27 mouse cellular contexts compared by ENCODE assay signal in genomic region chr19:33259164-33259563, GRCm38 (mm10).
"Had no signal": no experiment of that assay in that cellular context is flagged by ENCODE, and none has a peak within 500 bp of the region (broad histone marks: within the 10 kb centered on the region; RNA-seq: fewer than 3 reads in every experiment).

No protein-coding gene starts in this region.

- H3K9me3 ChIP-seq: embryonic facial prominence, embryonic 10.5 days; embryonic facial prominence, embryonic 12.5 days; embryonic facial prominence, embryonic 13.5 days; embryonic facial prominence, embryonic 15.5 days; forebrain, embryonic 10.5 days; forebrain, embryonic 12.5 days; forebrain, embryonic 13.5 days; forebrain, embryonic 15.5 days; heart, embryonic 10.5 days had no signal

- H3K27me3 ChIP-seq: embryonic facial prominence, embryonic 12.5 days; embryonic facial prominence, embryonic 13.5 days; embryonic facial prominence, embryonic 15.5 days; forebrain, embryonic 12.5 days; forebrain, embryonic 13.5 days; forebrain, embryonic 15.5 days had no signal

- H3K4me2 ChIP-seq: embryonic facial prominence, embryonic 12.5 days; embryonic facial prominence, embryonic 13.5 days; embryonic facial prominence, embryonic 15.5 days; forebrain, embryonic 12.5 days; forebrain, embryonic 13.5 days; forebrain, embryonic 15.5 days had no signal

- H3K27ac ChIP-seq: embryonic facial prominence, embryonic 10.5 days; embryonic facial prominence, embryonic 12.5 days; embryonic facial prominence, embryonic 13.5 days; embryonic facial prominence, embryonic 15.5 days; forebrain, embryonic 10.5 days; forebrain, embryonic 12.5 days; forebrain, embryonic 13.5 days; forebrain, embryonic 15.5 days; gastrocnemius, adult 2 months; heart, adult 2 months; heart, embryonic 10.5 days had no signal

- H3K4me3 ChIP-seq: embryonic facial prominence, embryonic 10.5 days; embryonic facial prominence, embryonic 12.5 days; embryonic facial prominence, embryonic 13.5 days; embryonic facial prominence, embryonic 15.5 days; erythroblast, embryonic 14.5 days; forebrain, embryonic 10.5 days; forebrain, embryonic 12.5 days; forebrain, embryonic 13.5 days; forebrain, embryonic 15.5 days; gastrocnemius, adult 2 months; heart, adult 2 months; heart, embryonic 10.5 days had no signal

- ATAC-seq: forebrain, embryonic 13.5 days; forebrain, embryonic 14.5 days; forebrain, embryonic 15.5 days; forebrain, embryonic 16.5 days; forebrain, postnatal 0 days had no signal

- H3K4me1 ChIP-seq: embryonic facial prominence, embryonic 10.5 days; embryonic facial prominence, embryonic 12.5 days; embryonic facial prominence, embryonic 13.5 days; embryonic facial prominence, embryonic 15.5 days; forebrain, embryonic 10.5 days; forebrain, embryonic 12.5 days; forebrain, embryonic 13.5 days; forebrain, embryonic 15.5 days; heart, embryonic 10.5 days had no signal

- DNase-seq: cerebellum, adult 9-11 months; cerebellum, postnatal 10 days; cerebellum, postnatal 14 days; cerebellum, postnatal 25 days; cerebellum, postnatal 36 days; embryo, embryonic 11 days; forebrain, postnatal 0 days; gastrocnemius, adult 2 months; gastrocnemius, postnatal 10 days; gastrocnemius, postnatal 14 days; gastrocnemius, postnatal 25 days; gastrocnemius, postnatal 36 days; heart, adult 11 months; heart, adult 18-20 months; heart, adult 2 months had no signal

- H3K36me3 ChIP-seq: embryonic facial prominence, embryonic 10.5 days; embryonic facial prominence, embryonic 12.5 days; embryonic facial prominence, embryonic 13.5 days; embryonic facial prominence, embryonic 15.5 days; forebrain, embryonic 10.5 days; forebrain, embryonic 12.5 days; forebrain, embryonic 15.5 days; heart, embryonic 10.5 days had no signal

- H3K9ac ChIP-seq: embryonic facial prominence, embryonic 12.5 days; embryonic facial prominence, embryonic 13.5 days; embryonic facial prominence, embryonic 15.5 days; forebrain, embryonic 12.5 days; forebrain, embryonic 13.5 days; forebrain, embryonic 15.5 days; forebrain, postnatal 0 days had no signal
